Mouse (Mus musculus) embryonic facial prominence, embryonic 11.5 days (tissue): ENCODE measurements at regions not wholly inside any gene's neighbourhood (a gene's known extent, or its start where the extent isn't known, plus 50 kb on each side); places are given as distances from the start of the nearest gene placed in this dataset.

Experiments used
- ATAC-seq: fragments of 200-750 bp; cut with Nextera tagmentation; replicated peaks from 2 replicates; pipeline ENCODE4 v1.8.0; 2017; ENCODE audit warnings: low read depth; ENCODE audit not compliant: insufficient number of reproducible peaks, low FRiP score, low TSS enrichment
- DNase-seq: peaks from one replicate; pipeline ENCODE4 v3.0.0-alpha.2; 2015; ENCODE audit warnings: low spot score
- H3K27ac ChIP-seq: fragments of 300-500 bp; sonication (generic); replicated peaks from 2 replicates; pipeline ENCODE4 v1.5.1; 2014; ENCODE audit warnings: mild to moderate bottlenecking, low read depth, low read length, control low read depth
- H3K27me3 ChIP-seq: fragments of 300-500 bp; sonication (generic); 2 replicates; pipeline ENCODE4 v1.6.1; 2014; ENCODE audit warnings: mild to moderate bottlenecking, low read length, moderate library complexity, mixed read lengths; ENCODE audit not compliant: control insufficient read depth, insufficient read depth
- H3K36me3 ChIP-seq: fragments of 300-500 bp; sonication (generic); replicated peaks from 2 replicates; pipeline ENCODE4 v1.6.1; 2014; ENCODE audit warnings: low read depth, mild to moderate bottlenecking, low read length, moderate library complexity, mixed read lengths; ENCODE audit not compliant: control insufficient read depth, insufficient read depth
- H3K4me1 ChIP-seq: fragments of 300-500 bp; sonication (generic); 2 replicates; pipeline ENCODE4 v1.6.1; 2014; ENCODE audit warnings: low read length, mixed read lengths; ENCODE audit not compliant: control insufficient read depth, insufficient read depth
- H3K4me2 ChIP-seq: fragments of 300-500 bp; sonication (generic); 2 replicates; pipeline ENCODE4 v1.6.1; 2014; ENCODE audit warnings: low read depth, mild to moderate bottlenecking, control low read depth, low read length, moderate library complexity
- H3K4me3 ChIP-seq: fragments of 300-500 bp; sonication (generic); 2 replicates; pipeline ENCODE4 v1.5.1; 2014; ENCODE audit warnings: low read depth, low read length, control low read depth
- H3K9ac ChIP-seq: fragments of 300-500 bp; sonication (generic); replicated peaks from 2 replicates; pipeline ENCODE4 v1.6.1; 2014; ENCODE audit warnings: mild to moderate bottlenecking, control low read depth, low read length
- H3K9me3 ChIP-seq: fragments of 300-500 bp; sonication (generic); replicated peaks from 2 replicates; pipeline ENCODE4 v1.6.1; 2016; ENCODE audit warnings: mild to moderate bottlenecking, low read length, inconsistent platforms, mixed read lengths; ENCODE audit not compliant: control insufficient read depth
- WGBS: fragments of 180-500 bp; shearing (Covaris S2); extraction: QIAGEN DNeasy Blood & Tissue Kit; methylation state at CpG from one replicate; pipeline ENCODE4 v1.1.7; 2014; 5-methylcytosine and 5-hydroxymethylcytosine counted together

GRCm38 (mm10) chr3:63638572-63638971 is 154.9 kb upstream of the Gm34302 start:
- no peak for ATAC-seq
- DNase-seq, result no peak
- Histone ChIP-seq H3K9ac (no peak overlapping the region), H3K4me1 (no peaks in the 10 kb centered on the region), H3K27ac (no peak overlapping the region), H3K9me3 (no peaks in the 10 kb centered on the region), H3K4me3 (no peak overlapping the region), H3K27me3 (no peaks in the 10 kb centered on the region), H3K4me2 (no peak overlapping the region), H3K36me3 (no peaks in the 10 kb centered on the region)
- WGBS, result 50% methylated on average over 2 of the region's 2 CpGs

GRCm38 (mm10) chr3:63637913-63638312 is 154.2 kb upstream of the Gm34302 start:
- Histone ChIP-seq H3K36me3 (no peaks in the 10 kb centered on the region), H3K27me3 (no peaks in the 10 kb centered on the region), H3K9me3 (no peaks in the 10 kb centered on the region), H3K9ac (no peak overlapping the region), H3K4me1 (no peaks in the 10 kb centered on the region), H3K4me2 (no peak overlapping the region), H3K4me3 (no peak overlapping the region), H3K27ac (no peak overlapping the region)
- 83% methylated on average over 5 of the region's 5 CpGs for WGBS
- ATAC-seq (no peak), DNase-seq (no peak)

- no peak overlapping the region for H3K9ac ChIP-seq
- H3K4me1 ChIP-seq, result no peaks in the 10 kb centered on the region
- DNase-seq (no peak), ATAC-seq (no peak)
- no peaks in the 10 kb centered on the region for H3K36me3 ChIP-seq
- H3K27me3 ChIP-seq, result no peaks in the 10 kb centered on the region
- WGBS, result 72% methylated on average over 5 of the region's 5 CpGs
- H3K4me3 ChIP-seq, result no peak overlapping the region
- no peak overlapping the region for H3K4me2 ChIP-seq
- H3K9me3 ChIP-seq, result no peaks in the 10 kb centered on the region
- H3K27ac ChIP-seq, result no peak overlapping the region
Observed at GRCm38 (mm10) chr3:63627724-63628123, 144.0 kb upstream of the Gm34302 start.

GRCm38 (mm10) chr3:63616127-63616526 is 132.4 kb upstream of the Gm34302 start:
- no peak for DNase-seq
- WGBS, result 41% methylated on average over 5 of the region's 5 CpGs

GRCm38 (mm10) chr3:63613652-63614051 is 130.0 kb upstream of the Gm34302 start:
- Histone ChIP-seq H3K36me3 (no peaks in the 10 kb centered on the region), H3K9ac (no peak overlapping the region), H3K27me3 (no peaks in the 10 kb centered on the region), H3K4me3 (no peak overlapping the region), H3K27ac (no peak overlapping the region), H3K4me1 (no peaks in the 10 kb centered on the region), H3K9me3 (no peaks in the 10 kb centered on the region), H3K4me2 (no peak overlapping the region)
- WGBS, result 42% methylated on average over 1 of the region's 1 CpGs
- no peak for ATAC-seq
- DNase-seq, result no peak

More at GRCm38 (mm10) chr3:63616127-63616526, 132.4 kb upstream of the Gm34302 start:
- Histone ChIP-seq H3K4me3 (no peak overlapping the region), H3K27ac (no peak overlapping the region), H3K4me1 (no peaks in the 10 kb centered on the region), H3K27me3 (no peaks in the 10 kb centered on the region), H3K4me2 (no peak overlapping the region), H3K9ac (no peak overlapping the region), H3K36me3 (no peaks in the 10 kb centered on the region), H3K9me3 (no peaks in the 10 kb centered on the region)
- ATAC-seq, result no peak

GRCm38 (mm10) chr3:63612767-63613363 is 129.2 kb upstream of the Gm34302 start:
- ATAC-seq (no peak), DNase-seq (peak; percentile 13)
- no peak overlapping the region for H3K9ac ChIP-seq
- H3K4me3 ChIP-seq, result no peak overlapping the region
- H3K27ac ChIP-seq, result no peak overlapping the region
- H3K36me3 ChIP-seq, result no peaks in the 10 kb centered on the region
- no peak overlapping the region for H3K4me2 ChIP-seq
- no peaks in the 10 kb centered on the region for H3K9me3 ChIP-seq
- H3K27me3 ChIP-seq, result no peaks in the 10 kb centered on the region
- H3K4me1 ChIP-seq, result no peaks in the 10 kb centered on the region
- 39% methylated on average over 3 of the region's 3 CpGs for WGBS

GRCm38 (mm10) chr3:63610113-63610919 is 126.6 kb upstream of the Gm34302 start:
- Histone ChIP-seq H3K27ac (no peak overlapping the region), H3K4me1 (no peaks in the 10 kb centered on the region), H3K36me3 (no peaks in the 10 kb centered on the region), H3K27me3 (no peaks in the 10 kb centered on the region), H3K4me2 (no peak overlapping the region), H3K9ac (no peak overlapping the region), H3K9me3 (no peaks in the 10 kb centered on the region), H3K4me3 (no peak overlapping the region)
- WGBS, result 43% methylated on average over 5 of the region's 5 CpGs
- DNase-seq (no peak), ATAC-seq (0 out of 2 replicates have a peak, but pooled peaks have one; percentile 48)

GRCm38 (mm10) chr3:63609454-63610112 is 125.9 kb upstream of the Gm34302 start:
- Histone ChIP-seq H3K4me2 (no peak overlapping the region; the same call in 1 of the 2 replicates), H3K9me3 (no peaks in the 10 kb centered on the region), H3K27ac (no peak overlapping the region), H3K27me3 (no peaks in the 10 kb centered on the region), H3K36me3 (no peaks in the 10 kb centered on the region), H3K4me3 (no peak overlapping the region), H3K9ac (no peak overlapping the region), H3K4me1 (no peaks in the 10 kb centered on the region)
- 0 out of 2 replicates have a peak, but pooled peaks have one; percentile 39 for ATAC-seq
- DNase-seq, result peak; percentile 12
- 20% methylated on average over 17 of the region's 17 CpGs for WGBS
